Mouse (Mus musculus) heart, postnatal 4 days (tissue): ENCODE results near the gene Ppfia4. TPM values are rescaled to one million over a fixed set of nuclear protein-coding genes. Genes with fewer than 3 reads are reported as not detected.

Experiments
- DNase-seq: peaks from one replicate; pipeline ENCODE4 v3.0.0; 2021
- total RNA-seq, 2 experiments: library from RNA; stranded (reverse); gene quantifications; 2 replicates each; pipeline ENCODE4 v1.2.3; 2021

The Ppfia4 gene
- total RNA-seq, 2 experiments from 2014 or later: 7.3 to 9.2 TPM

DNA sequence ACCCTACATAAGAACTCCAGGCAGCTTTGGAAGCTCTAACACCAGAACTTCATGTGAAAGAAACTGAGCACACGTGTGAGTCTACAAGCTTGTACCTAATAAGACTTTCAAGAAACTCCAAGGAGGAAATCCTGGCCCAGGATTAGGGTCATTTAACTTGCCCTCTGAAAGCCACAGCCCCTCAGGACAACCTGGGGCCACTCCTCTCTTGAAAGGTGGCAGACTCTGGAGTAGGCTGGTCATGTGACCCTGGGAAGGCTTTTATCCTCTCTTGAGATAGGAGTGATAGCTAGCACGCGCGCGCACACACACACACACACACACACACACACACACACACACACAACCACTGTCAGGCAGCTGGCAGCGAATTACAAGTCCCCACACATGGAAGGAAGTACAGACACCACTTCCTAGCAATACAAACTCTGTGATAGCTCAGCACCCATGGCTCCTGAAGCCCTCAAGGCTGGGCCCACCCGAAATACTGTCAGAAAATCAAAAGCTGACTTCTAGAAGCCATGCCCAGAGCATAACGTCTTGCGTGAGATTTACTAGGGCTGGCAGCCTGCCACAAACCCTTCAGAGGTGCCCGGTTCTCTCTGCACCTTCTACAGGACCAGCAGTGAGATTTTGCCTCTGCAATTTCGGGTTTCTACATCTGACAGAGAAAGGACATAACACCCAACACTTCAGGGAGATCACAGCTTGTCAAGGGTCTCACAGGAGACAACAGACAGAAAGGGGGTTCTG is 4.4 kb upstream of the Ppfia4 start:
- DNase-seq: peak; percentile 17

DNA sequence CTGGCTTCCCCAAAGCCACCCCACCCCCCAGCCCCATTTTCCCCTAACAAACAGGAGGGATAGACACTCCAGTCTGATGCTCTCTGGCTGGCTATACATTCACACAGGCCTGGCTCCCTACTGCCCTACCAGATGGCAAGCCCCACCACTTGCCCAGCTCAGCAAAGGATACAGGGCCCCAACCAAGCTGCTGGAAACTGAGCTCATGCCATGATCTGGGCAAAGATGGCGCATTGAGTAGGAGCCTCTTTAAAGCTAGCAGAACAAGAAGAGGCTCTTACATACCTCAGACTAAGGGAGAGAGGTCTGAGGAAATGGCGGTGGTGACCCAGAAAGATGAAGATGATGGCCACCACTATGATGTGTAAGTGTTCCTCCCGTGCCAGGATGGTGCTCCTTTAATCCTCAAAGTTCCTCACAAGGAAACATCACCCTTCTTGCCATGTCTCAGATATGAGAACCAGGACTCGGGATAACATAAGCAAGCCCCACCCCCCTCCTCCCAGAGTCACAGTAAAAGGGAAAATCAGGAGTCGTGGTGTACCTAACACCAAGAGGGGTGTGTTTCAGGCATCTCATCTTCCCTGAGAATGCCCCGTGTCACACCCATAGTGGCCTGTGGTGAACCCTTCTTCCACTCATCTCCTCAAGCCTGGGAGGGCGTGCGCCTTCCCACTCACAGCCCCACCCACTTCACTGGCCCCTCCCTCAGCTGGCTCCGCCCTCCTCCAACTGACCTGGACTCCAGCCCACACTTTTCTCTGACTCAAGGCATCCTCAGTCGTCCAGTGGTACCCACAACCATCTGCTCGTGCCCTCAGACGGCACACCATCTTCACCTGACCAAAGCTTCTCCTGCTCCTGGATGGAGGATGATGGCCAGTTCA is 3.4 kb upstream of the Ppfia4 start:
- peak; percentile 14 for DNase-seq

DNA sequence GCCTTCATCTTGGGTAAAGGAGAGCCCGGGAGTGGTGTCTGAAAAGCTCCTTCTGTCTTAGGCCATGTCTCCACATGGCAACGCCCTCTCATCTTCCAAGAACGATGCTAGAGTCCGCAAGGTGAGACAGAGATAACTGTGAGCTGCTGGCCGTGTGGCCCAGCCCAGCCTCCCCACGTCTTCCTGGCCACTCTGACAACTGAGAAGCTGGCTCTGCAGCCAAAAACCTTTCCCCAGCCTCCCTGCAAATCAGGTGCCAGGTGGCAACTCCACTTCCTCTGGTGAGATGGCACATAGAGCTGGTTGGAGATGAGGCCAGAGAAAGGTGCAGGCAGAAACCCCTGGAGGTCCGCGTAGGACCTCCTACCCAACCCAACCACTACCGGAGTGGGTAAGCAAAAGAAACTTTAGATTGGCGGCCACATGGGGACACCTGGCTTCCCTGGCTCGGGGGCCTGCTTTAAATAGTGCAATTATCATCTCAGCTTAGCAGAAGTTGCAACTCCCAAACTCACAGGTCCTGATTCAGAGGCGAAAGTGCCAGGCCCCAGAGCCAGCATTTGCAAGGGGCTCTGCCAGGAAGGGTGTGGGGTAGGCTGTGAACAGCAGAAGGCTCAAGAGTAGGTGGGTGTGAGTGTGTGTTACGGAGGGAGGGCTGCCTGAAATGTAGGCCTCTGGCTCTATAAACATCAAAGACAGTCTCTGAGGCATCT is 2.6 kb upstream of the Ppfia4 start:
- peak; percentile 5 for DNase-seq

DNA sequence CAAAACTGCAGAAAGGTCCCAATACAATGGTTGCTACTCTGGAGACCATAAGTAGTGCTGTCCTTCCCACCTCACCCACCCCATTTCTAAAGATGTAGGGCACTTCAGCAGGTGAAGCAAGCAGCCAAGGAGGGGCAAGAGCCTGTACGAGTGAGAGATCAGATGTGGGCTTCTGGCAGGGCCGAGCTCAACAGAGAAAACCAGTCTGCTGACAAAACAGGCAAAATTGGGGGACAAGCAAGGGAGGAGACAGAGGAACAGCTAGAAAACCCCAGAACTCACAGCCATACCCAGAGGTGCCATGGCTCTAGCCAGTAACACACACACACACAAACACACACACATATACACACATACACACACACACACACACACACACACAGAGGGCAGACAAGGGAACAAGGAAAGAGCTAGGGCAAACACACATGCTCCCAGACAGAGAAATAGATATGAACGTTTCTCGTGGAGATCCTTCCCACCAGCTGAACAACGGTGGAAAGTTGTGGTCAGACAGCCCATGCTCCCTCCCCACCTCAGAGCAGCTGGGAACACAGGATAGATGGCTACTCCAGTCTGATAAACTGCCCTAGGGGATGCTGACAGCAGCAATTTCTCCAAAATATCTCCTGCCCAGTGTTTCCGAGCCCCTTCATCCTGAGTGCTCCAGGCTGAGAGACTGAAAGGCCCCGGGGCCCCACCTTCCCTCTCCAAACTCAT is 1.5 kb upstream of the Ppfia4 start:
- peak; percentile 11 for DNase-seq

DNA sequence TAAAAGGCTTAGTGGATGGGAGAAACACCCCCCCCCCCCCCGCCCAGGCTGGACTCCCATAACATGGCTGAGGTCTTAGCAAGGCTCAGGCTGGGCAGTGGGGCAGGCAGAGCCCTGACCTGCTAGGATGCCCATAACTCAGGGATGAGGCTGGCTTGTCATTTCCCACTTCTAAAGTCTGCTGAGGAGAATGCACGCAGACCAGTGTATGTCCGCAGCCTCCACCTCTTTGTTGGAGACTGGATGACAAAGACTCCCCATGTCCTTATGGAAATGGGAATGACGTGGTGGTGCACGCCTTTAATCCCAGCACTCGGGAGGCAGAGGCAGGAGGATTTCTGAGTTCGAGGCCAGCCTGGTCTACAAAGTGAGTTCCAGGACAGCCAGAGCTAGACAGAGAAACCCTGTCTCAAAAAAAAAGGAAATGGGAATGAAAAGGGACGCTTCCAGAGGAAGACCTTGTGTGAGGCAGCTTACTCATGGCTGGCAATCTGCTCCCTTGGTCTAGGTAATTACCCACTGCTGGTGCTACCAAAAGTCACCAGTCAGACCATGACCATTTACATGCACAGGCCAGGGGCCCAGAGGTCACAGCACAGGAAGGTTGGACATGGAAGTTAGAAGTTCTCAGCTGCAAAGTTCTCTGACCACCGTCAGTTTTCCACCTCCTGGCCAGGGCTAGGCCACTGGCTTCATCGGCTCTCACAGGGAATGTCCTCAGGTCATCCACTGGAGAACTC is 813 bp upstream of the Ppfia4 start:
- peak; percentile 7 for DNase-seq

DNA sequence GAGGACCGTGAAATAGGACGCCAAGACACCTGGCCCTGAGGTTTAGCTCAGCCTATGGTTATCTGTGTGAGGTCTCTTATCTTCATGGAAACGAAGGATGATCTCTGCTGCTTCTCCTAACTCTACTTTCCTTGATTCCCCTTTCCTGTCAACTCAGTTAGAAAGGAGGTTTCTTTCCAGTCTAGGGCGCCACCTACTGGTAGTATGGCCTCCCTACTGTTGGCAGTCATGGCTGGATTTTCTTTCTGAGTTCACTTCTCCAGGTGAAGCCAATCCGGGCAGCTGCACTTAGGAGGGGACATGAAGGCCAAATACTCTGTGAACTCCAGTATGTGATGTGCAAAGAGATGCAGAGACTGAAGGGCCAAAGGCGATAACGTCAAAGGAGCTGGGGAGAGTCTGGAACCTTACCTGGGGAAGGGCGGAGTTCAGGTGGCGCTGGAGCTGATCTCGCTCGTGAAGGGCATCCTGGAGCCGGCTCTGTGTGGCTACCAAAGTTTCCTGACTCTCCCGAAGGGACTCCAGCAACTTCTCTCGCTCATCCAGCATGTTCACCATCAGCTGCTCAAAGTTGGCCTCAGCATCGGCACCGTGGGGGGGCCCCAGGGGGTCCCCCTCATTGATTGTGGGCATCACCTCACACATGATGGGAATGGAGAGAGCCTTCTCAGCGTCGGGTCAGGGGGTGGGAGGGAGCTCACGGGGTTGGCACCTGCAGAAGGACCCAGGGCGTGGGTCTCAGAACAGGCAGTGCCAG is 671 bp downstream of the Ppfia4 start:
- peak; percentile 92 for DNase-seq

DNA sequence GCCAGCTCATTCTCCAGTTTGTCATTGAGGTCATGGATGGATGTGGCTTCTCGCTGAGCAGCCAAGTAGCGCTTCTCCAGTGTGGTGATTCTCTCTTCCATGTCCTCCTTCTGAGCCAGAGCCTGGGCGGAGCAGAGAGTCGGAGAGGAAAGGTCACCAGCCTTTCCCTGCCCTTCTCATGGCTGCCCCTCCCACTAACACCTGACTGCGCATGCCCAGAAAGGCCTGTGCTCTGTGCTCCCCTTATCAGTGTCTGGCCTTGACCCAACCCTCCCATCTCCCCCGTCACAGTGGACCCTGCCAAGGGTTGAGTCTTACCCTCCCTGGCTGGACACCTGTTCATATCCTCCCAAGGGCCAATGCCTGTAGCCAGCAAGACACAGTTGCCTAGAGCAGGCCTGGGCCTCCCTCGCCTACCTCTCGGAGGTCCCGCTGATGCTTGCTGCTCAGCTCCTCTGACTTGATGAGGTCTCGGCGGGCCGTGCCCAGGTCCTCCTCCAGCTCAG is 5.8 kb downstream of the Ppfia4 start:
- DNase-seq: no peak

DNA sequence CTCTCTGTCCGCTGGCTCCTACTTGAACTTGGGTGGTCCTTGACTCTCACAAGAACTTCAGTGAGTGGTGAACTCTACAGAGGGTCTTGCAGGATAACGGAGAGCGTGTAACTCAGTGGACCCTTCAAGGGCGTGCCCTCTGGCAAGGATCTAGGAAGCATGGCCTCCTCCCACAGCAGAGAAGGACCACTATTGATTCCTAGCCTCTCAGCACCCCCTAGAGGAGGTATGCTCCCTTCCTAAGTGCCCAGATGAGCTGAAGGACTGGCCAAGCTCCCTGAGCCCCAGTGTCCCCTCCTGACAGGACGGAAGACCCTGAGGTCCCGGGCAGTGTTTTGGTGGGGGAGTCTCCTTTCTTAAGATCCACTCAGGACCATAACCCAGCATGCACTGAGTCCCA is 10.1 kb downstream of the Ppfia4 start:
- peak; percentile 70 for DNase-seq

DNA sequence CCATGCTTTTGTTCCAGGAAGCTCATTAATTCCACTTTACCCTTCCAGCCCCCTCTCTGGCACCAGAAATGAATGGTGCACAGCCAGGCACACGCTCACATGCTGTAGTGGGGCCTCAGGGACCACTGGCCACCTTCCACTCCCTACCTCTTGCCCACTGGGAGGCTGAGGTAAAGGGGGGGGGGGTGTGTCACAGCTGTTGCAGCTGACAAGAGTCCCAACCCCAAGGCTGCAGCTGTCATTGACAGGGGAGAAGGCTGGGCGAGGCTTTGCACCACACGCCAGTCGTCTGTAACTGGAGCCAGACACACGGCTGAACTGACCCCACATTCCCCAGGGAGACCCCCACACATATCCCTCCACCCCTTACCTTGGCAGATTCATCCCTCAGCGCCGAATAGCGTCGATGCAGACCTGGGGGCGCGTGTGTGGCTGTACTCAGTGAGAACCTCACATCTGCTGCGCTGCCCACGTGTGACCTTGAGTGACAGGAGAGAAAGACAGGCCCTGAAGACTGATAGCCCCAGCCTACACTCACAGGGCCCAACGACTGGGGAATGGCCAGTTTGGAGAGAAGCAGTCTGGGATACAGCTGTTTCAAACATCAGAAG is 11.9 kb downstream of the Ppfia4 start:
- no peak for DNase-seq

DNA sequence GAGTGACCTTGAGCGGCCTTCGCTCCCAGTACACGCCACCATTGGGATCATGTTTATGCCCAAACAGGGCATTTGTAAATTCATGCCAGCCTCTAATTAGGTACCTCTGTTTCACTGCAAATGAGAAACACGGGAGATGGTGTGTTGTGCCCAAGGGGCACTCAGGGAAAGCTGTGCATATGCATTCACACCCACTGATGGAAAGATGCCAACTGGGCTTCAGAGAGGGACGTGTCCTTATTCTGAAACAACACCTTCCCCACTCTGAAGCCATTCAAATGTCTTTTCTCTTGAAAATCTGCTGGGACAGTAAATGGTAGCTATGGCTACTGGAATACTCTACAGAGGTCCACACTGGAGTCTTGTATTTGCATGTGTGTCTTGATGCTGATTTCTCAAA is 14.5 kb downstream of the Ppfia4 start:
- DNase-seq: no peak

DNA sequence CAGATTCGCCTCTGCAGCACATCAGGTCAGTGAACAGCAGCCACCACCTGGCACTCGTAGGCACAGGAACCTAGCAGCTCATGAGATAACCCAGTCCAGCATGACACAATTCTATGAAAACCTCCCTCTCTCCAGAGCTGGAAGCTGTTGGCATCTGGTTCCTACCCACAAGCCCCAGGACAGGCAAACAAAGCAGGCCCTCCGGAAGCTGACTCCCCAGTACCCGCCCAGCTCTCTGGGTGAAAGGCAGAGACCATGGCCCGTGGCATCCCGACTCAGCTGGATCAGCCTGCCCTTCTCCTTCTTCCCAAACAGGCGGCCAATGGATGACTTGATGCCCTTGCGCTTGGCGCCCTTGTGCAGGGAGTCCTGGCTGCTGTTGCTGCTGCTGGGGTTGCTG is 16.4 kb downstream of the Ppfia4 start:
- no peak for DNase-seq

DNA sequence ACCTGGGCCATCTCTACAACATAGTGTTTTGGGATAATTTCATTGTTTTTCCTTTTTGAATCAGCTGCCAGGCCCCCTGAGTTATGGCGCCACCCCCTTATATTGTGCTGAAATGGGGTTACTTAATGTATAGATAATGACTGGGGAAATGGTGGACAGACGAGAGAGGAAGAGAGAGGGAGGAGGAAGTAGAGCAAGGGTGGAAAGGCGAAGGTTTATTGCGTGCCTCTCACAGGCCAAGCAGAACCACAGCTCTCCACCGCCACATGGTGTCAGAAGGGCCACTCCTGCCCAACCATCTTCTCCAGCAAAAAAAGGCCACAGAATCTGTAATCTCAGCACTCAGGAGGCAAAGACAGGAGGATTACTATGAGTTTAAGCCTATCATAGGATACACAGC is 17.5 kb downstream of the Ppfia4 start:
- no peak for DNase-seq

DNA sequence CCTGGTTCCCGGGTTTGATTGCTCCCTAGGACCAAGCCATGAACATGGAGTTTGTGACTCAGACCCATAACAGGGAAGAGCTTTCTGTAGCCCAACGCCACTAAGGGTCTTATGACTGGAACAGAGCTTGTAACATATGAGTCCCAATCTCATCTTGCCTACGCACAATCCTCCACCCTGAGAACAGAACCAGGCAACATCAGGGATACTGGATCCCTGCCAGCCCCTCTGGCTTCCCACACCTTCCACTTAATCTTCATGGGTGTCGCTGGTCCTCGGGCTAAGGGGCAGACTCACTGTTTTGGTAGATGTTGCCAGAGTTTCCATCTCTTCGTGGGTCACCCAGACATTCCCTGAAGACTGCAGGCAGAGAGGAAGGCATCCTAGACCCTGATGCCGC is 21.0 kb downstream of the Ppfia4 start:
- no peak for DNase-seq

DNA sequence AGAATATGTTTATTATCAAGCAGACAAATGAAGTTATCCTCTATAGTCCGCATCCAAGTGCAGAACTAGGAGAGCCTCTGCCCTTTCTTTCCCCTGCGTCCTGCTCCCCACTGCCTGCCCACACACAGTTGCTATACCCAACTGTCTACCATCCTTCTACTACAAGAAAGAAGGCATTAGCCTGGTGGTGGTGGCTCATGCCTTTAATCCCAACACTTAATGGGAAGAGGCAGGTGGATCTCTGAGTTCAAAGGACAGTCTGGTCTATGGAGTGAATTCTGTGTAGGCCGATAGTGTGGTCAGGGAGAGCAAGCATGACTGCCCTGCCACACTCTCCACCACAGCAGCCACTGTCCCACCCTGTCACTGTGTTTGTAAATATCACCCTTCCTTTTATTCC is 22.0 kb downstream of the Ppfia4 start:
- no peak for DNase-seq

DNA sequence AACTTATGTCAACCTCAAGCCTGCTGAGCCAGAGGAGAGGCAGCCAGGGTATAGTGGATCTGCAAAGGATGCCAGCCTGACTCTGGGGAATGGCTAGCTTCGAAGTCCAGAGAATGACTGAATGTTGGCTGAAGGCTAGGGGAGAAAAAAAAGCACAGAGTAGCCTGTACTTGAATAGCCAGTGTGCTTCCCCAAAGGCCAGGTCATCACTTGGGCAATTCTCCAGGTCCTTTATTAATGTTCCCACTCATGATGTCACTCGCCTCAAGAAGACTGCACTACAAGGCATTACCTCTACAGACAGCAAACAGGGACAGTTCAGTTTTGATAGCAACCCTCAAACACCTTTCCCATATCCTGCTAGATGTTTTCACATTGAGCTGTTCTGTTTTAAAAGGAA is 22.4 kb downstream of the Ppfia4 start:
- DNase-seq: no peak

DNA sequence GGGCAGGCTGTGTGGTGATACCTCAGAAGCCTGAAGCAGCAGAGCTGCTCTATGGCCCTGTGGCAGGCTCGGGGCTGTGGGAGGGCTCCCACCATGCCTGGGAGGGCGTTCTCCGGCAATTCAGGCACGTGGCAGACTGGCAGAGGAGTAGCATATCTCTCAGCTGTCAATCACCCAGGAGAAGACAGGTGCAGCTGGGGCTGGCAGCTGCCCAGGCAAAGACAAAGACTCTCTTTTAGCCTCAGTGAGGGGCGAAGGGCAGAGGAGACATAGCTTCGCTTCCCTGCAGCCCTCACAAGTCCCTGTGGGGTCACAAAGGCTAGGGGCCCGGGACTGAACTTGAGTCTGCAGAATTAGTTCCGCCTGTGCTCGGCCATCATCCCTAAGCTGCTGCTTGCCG is 25.3 kb downstream of the Ppfia4 start:
- DNase-seq: no peak

DNA sequence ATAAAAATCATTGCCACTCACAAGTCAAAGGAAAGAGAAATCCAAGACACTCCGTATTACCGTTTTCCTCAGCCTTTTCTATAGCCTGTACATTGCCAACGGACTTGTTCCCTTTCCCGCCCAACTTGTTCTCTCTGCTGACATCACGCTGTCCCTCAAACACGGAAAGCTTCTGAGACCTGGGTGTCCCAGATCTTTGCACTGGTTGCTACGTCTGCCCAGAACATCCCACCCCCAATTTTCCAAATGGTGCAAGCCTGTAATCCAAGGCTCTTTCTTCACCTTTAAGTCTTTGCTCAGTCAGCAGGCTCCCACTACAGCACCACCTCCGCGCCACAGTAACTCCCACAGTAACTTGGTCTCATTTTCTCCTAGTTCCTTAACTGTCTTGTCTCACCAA is 27.8 kb downstream of the Ppfia4 start:
- DNase-seq: no peak

DNA sequence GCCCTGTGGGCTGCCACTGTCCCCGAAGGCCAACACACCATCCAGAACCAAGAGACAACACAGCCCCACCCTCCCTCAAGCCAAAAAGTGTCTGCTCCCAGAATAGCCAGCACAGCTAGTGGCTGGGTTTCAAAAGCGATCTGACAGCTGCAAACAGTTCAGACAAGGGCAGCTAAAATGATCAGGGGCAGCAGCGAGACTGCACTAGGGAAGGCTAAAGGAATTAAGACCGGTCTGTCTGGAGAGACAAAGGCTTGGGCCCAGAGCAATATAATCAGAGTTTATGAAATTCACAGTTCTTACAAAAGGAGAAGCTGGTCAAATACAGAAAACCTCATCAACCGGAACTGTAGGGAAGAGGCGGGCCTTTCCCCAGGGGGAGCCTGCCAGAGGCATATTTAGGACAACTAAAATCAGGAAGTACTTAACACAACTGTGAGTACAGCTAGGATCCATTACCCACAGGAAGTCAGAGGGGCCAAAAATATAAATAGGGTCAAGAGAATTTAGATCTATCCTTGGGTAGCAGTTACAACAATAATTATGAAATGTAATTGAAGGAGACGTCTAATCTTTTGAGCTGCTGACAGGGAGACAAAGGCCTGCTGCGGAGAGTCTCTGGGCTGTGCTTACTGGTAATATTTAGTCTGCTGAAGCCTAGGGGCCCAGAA is 30.0 kb downstream of the Ppfia4 start:
- peak; percentile 80 for DNase-seq

DNA sequence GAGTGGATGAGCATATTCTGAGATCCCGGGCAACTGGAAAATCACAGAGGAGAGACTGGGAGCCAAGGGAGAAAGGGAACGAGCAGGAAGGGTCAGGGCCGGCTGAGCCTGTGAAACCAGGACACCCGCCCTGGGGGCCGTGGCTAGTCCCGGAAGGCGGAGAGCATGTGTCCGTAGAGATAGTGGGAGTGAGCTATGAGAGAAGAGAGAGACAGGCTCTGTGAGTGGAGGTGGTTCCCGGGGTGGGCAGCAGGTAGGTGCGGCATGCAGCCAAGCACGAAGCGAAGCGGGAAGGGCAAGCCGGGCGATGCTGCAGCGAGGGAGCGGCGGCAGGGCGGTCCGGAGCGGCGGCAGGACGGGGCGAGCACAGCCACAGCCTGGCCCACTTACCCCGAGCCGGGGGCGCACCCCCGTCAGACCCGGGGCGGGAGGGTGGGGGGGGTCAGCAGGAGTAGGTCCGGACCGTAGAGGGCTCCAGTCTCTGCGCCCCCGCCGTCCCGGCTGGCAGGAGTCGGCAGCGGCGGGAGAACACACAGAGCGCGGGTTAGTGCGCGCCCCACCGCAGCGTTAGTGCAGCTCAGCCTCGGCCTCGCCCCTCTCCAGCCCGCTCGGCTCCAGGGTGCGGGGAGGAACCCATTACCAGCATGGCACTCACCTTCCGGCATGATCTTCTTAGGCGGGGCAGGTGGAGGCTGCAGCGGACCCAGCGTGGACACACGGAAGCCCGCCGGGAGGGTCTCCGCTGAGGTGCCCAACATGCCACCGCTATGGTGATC is 33.9 kb downstream of the Ppfia4 start:
- DNase-seq: peak; percentile 57
